Mouse (Mus musculus) heart, postnatal 0 days (tissue): ENCODE results near the gene 4930402H24Rik.

Source experiments
- CTCF ChIP-seq: IDR thresholded peaks from 2 replicates; pipeline ENCODE4 v1.5.1; 2016; ENCODE audit warnings: antibody characterized with exemption, control low read depth, low read depth
- EP300 ChIP-seq: IDR thresholded peaks from 2 replicates; pipeline ENCODE4 v1.6.1; 2016; ENCODE audit warnings: antibody characterized with exemption, low read depth

GRCm38 (mm10) chr2:130870916-130871315, 35.3 kb downstream of the 4930402H24Rik start:
- no peak for TF ChIP-seq EP300
- TF ChIP-seq CTCF = no peak
